Mouse (Mus musculus) midbrain, postnatal 0 days (tissue): Measurements from ENCODE around the gene Serpina5. TPM values are rescaled to one million over a fixed set of nuclear protein-coding genes. Genes with fewer than 3 reads are reported as not detected.

Experiments used
- ATAC-seq: fragments of 200-750 bp; cut with Nextera tagmentation; 2 replicates; pipeline ENCODE4 v1.8.0; 2017; ENCODE audit warnings: moderate number of reproducible peaks, mild to moderate bottlenecking, moderate TSS enrichment, moderate library complexity; ENCODE audit not compliant: low FRiP score
- DNase-seq: peaks from one replicate; pipeline ENCODE4 v3.0.0-alpha.2; 2015; ENCODE audit warnings: low spot score
- H3K27ac ChIP-seq: fragments of 300-500 bp; sonication (generic); 2 replicates; pipeline ENCODE4 v1.5.1; 2014; ENCODE audit warnings: low read depth, mild to moderate bottlenecking, low read length, mixed read lengths
- H3K27me3 ChIP-seq: fragments of 300-500 bp; sonication (generic); 2 replicates; pipeline ENCODE4 v1.6.1; 2014; ENCODE audit warnings: low read length, control low read depth, mixed read lengths; ENCODE audit not compliant: insufficient read depth
- H3K36me3 ChIP-seq: fragments of 300-500 bp; sonication (generic); 2 replicates; pipeline ENCODE4 v1.6.1; 2014; ENCODE audit warnings: low read length, control low read depth, mixed read lengths; ENCODE audit not compliant: insufficient read depth
- H3K4me1 ChIP-seq: fragments of 300-500 bp; sonication (generic); 2 replicates; pipeline ENCODE4 v1.6.1; 2014; ENCODE audit warnings: mild to moderate bottlenecking, control low read depth, antibody characterized with exemption, low read length, mixed read lengths; ENCODE audit not compliant: insufficient read depth
- H3K4me2 ChIP-seq: fragments of 300-500 bp; sonication (generic); 2 replicates; pipeline ENCODE4 v1.6.1; 2014; ENCODE audit warnings: low read depth, mild to moderate bottlenecking, low read length, mixed read lengths; ENCODE audit not compliant: poor library complexity, severe bottlenecking
- H3K4me3 ChIP-seq: fragments of 300-500 bp; sonication (generic); 2 replicates; pipeline ENCODE4 v1.5.1; 2014; ENCODE audit warnings: low read depth, mild to moderate bottlenecking, low read length, moderate library complexity
- H3K9ac ChIP-seq: fragments of 300-500 bp; sonication (generic); replicated peaks from 2 replicates; pipeline ENCODE4 v1.6.1; 2014; ENCODE audit warnings: mild to moderate bottlenecking, low read length, moderate library complexity, mixed read lengths; ENCODE audit not compliant: poor library complexity, severe bottlenecking
- H3K9me3 ChIP-seq: fragments of 300-500 bp; sonication (generic); 2 replicates; pipeline ENCODE4 v1.6.1; 2016; ENCODE audit warnings: low read length, control low read depth
- CTCF ChIP-seq: IDR thresholded peaks from 2 replicates; pipeline ENCODE4 v1.5.1; 2016; ENCODE audit warnings: antibody characterized with exemption, mild to moderate bottlenecking
- WGBS: fragments of 180-500 bp; shearing (Covaris S2); extraction: QIAGEN DNeasy Blood & Tissue Kit; methylation state at CpG from one replicate; pipeline ENCODE4 v1.1.7; 2014; 5-methylcytosine and 5-hydroxymethylcytosine counted together
- polyA plus RNA-seq: library from polyadenylated mRNA; unstranded; fragments of >200 nt; fragmentation: Nextera tagmentation; extraction: Ambion mirVana; gene quantifications from 2 replicates; pipeline ENCODE4 v1.2.1, GENCODE M21; 2015
- total RNA-seq: library from RNA; depleted of rRNA; stranded (reverse); fragments of >200 nt; gene quantifications from 2 replicates; pipeline ENCODE4 v1.2.3, GENCODE M21; 2014

Serpina5 gene
- total and polyA plus RNA-seq, 2 experiments from 2014 or later: not detected

DNA sequence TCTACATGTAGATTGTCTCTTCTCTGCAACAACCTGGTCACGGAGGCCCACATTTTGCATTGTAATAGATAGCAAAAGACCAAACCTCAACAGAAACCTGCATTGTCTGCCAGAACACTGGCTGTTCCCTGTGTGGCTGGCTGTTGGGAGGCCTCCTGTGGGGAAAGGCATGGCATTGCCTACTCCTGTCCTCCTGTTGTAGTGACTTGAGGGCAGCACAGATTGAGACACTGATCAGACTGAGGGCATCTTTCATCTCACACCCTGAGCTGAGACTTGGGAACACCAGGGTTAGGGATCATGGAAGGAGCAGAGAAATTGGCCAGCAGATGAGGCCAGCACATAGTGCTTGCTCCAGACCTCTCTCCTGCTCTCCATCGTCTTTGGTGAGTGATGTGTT is 37.3 kb downstream of the Serpina5 start:
- Histone ChIP-seq H3K27ac (no peak overlapping the region), H3K27me3 (no peaks in the 10 kb centered on the region), H3K36me3 (no peaks in the 10 kb centered on the region), H3K9me3 (no peaks in the 10 kb centered on the region), H3K4me3 (no peak overlapping the region), H3K4me2 (no peak overlapping the region), H3K9ac (no peak overlapping the region), H3K4me1 (no peaks in the 10 kb centered on the region)
- ATAC-seq (no peak), DNase-seq (no peak)
- TF ChIP-seq CTCF: no peak
- 89% methylated on average over 2 of the region's 2 CpGs for WGBS

DNA sequence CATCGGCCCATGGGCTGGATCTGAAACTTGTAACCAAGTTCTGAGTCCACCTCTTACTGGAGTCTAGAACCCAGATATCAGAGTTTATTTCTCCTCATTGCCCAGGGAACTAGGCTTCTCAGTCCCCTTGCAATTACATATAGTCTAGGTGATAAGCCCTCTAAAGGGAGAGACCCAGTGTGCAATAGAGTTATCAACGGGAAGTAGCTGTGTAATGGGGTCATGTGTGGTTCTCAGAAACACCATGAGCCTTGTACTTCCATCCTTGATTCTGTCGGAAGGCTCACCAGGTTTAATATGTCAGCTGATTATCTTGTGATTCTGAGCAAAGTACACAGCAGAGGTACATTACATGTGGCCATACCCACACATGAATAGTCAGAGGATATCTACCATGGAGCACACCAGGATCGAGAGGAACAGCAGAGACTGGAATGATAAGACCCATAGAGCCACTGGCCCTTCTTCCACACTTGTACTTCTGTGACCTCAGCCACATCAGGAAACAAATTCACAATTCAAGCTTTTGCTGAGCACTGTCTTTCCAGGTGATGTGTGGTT is 39.7 kb downstream of the Serpina5 start:
- Histone ChIP-seq H3K27me3 (no peaks in the 10 kb centered on the region), H3K9me3 (no peaks in the 10 kb centered on the region), H3K4me2 (no peak overlapping the region), H3K4me1 (no peaks in the 10 kb centered on the region), H3K9ac (no peak overlapping the region), H3K4me3 (no peak overlapping the region), H3K36me3 (no peaks in the 10 kb centered on the region), H3K27ac (no peak overlapping the region)
- ATAC-seq (no peak), DNase-seq (no peak)
- 97% methylated on average over 4 of the region's 4 CpGs for WGBS
- no peak for TF ChIP-seq CTCF

DNA sequence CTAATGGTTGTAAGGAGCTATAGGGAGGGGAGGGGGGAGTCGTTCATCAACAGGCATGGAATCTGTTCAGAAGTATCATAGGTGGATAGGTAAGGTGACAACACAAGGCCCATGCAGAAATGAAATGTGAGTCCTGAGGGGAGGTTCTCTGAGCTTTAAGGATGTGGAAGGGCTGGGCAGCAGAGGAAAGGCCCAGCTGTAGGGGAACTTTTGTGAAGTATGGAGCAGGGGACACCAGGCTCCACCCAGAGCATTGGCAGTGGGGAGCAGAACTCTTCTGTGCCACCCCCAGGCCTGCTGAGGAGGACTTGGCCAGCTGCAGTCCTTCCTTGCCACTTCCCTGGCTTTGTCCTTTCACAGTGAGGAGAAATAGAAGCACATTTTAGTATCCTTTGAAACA is 40.6 kb downstream of the Serpina5 start:
- Histone ChIP-seq H3K4me3 (no peak overlapping the region), H3K36me3 (no peaks in the 10 kb centered on the region), H3K27ac (no peak overlapping the region), H3K27me3 (no peaks in the 10 kb centered on the region), H3K4me1 (no peaks in the 10 kb centered on the region), H3K9ac (no peak overlapping the region), H3K9me3 (no peaks in the 10 kb centered on the region), H3K4me2 (no peak overlapping the region)
- ATAC-seq (no peak), DNase-seq (no peak)
- WGBS: 81% methylated on average over 1 of the region's 1 CpGs
- no peak for TF ChIP-seq CTCF

DNA sequence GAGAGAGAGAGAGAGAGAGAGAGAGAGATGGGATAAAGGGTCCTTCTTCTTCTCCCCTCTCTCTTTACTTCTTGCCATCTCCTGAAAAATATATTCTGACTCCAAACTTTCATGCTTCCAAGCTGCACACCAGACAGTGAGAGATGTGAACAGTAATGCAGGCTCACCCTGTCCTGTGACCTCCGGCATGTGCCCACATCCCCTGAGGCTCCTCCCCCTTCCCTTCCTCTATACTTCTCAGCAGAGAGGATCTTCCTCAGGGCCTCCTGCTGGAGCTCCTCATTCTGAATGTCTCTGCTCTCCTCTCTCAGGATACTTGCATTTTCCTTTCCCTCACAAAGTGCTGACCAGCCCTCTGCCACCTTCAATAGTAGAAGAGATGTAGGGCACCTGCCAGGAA is 41.5 kb downstream of the Serpina5 start:
- Histone ChIP-seq H3K9me3 (no peaks in the 10 kb centered on the region), H3K4me1 (no peaks in the 10 kb centered on the region), H3K4me2 (no peak overlapping the region), H3K9ac (no peak overlapping the region), H3K27ac (no peak overlapping the region), H3K4me3 (no peak overlapping the region), H3K27me3 (no peaks in the 10 kb centered on the region), H3K36me3 (no peaks in the 10 kb centered on the region)
- ATAC-seq (no peak), DNase-seq (no peak)
- no peak for TF ChIP-seq CTCF
- 59% methylated on average over 1 of the region's 1 CpGs for WGBS

DNA sequence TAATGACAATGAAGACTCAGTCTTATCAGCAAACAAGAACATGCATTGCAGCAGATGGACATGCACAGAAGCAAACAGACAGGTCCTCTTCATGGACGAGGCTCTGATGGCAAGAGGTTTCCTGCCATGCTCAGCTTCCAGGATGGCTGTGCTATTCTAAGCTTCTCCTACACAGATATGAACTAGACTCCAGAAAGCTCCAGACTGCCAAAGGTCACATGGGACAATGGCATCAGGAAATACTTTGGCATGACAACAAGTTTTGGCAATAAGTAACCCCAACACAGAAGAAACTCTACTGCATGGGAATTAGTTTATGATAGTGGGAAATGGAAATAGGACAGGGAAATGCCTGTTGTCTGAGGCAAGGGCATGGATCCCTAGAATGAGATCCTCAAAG is 42.4 kb downstream of the Serpina5 start:
- Histone ChIP-seq H3K27ac (no peak overlapping the region), H3K9me3 (no peaks in the 10 kb centered on the region), H3K4me2 (no peak overlapping the region), H3K27me3 (no peaks in the 10 kb centered on the region), H3K4me1 (no peaks in the 10 kb centered on the region), H3K4me3 (no peak overlapping the region), H3K36me3 (no peaks in the 10 kb centered on the region), H3K9ac (no peak overlapping the region)
- 84% methylated on average over 1 of the region's 1 CpGs for WGBS
- ATAC-seq: no peak
- TF ChIP-seq CTCF: no peak
- no peak for DNase-seq

DNA sequence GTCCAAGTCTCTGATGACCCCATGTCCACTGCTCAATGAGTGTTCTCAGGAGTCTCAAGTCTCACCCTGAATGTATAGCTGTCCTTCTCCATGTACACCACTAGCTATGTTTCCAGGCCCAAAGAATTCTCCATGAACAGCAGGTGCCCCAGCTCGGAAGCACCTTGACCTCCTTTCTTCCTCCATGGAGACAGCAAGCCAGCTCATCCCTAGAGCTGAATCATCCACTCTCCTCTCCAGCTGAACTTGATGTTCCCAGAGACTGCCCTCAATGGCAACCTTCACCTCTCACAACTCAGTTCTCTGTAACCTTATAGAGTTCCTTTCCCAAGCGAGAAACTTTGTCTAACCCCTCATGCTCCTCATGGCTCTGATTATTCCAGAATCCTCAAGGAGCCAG is 44.7 kb downstream of the Serpina5 start:
- Histone ChIP-seq H3K9me3 (no peaks in the 10 kb centered on the region), H3K4me1 (no peaks in the 10 kb centered on the region), H3K4me3 (no peak overlapping the region), H3K36me3 (no peaks in the 10 kb centered on the region), H3K9ac (no peak overlapping the region), H3K27ac (no peak overlapping the region), H3K27me3 (no peaks in the 10 kb centered on the region), H3K4me2 (no peak overlapping the region)
- ATAC-seq: no peak
- 82% methylated on average over 2 of the region's 2 CpGs for WGBS
- DNase-seq: no peak
- no peak for TF ChIP-seq CTCF
